Mouse (Mus musculus): ENCODE measurements around the gene Mllt11. TPM values are rescaled to one million over a fixed set of nuclear protein-coding genes. Genes with fewer than 3 reads are reported as not detected.
A peak's percentile ranks its signal among the peaks of the same experiment; 100 is the strongest.
"Not testable (repeated sequence)": the region's sequence is repeated elsewhere in the genome, so short reads cannot be mapped to it uniquely, and the experiment has no call there.

The Mllt11 gene
- total RNA-seq, 2 experiments from 2014 or later = 6.1 to 8.5 TPM

- intact Hi-C loops (cut with DNase I) = no loop called here
- no peak for DNase-seq
Observed at GRCm38 (mm10) chr3:95224295-95224694, 7.7 kb downstream of the Mllt11 start.

GRCm38 (mm10) chr3:95223041-95223440 is 8.9 kb downstream of the Mllt11 start:
- intact Hi-C loops (cut with DNase I) = no loop called here
- DNase-seq = no peak

- intact Hi-C loops (cut with DNase I) = loop anchor here (5.0 kb wide), 1 partner anchor 64 kb away; the partner anchor contains the start of genes Mindy1 and Prune1
- DNase-seq = no peak
Observed at GRCm38 (mm10) chr3:95218466-95219137, 13.4 kb downstream of the Mllt11 start.

GRCm38 (mm10) chr3:95217255-95218134 is 14.5 kb downstream of the Mllt11 start, which contains the start of gene Gabpb2:
Gene Gabpb2, minus strand, starts transcription at chr3:95217916.
- DNase-seq = peak; percentile 97 to 99
- intact Hi-C loops (cut with DNase I) = loop anchor here (1.0 to 5.0 kb wide), 4 partner anchors 11 to 75 kb away; partner anchors contain the start of genes Cdc42se1, Mindy1, Prune1 and Tnfaip8l2

- intact Hi-C loops (cut with DNase I) = loop anchor here (1.0 to 5.0 kb wide), 4 partner anchors 12 to 74 kb away; partner anchors contain the start of genes Cdc42se1, Mindy1, Prune1 and Tnfaip8l2
- DNase-seq = no peak
Observed at GRCm38 (mm10) chr3:95216655-95217254, 15.2 kb downstream of the Mllt11 start.

GRCm38 (mm10) chr3:95213609-95213975 is 18.4 kb downstream of the Mllt11 start:
- intact Hi-C loops (cut with DNase I) = no loop called here

GRCm38 (mm10) chr3:95212889-95213608 is 18.9 kb downstream of the Mllt11 start:
- DNase-seq; intact Hi-C loops (cut with DNase I): not testable (repeated sequence)

More at GRCm38 (mm10) chr3:95213609-95213975, 18.4 kb downstream of the Mllt11 start:
- DNase-seq = no peak

- intact Hi-C loops (cut with DNase I) = no loop called here
- no peak for DNase-seq
Observed at GRCm38 (mm10) chr3:95210585-95210984, 21.4 kb downstream of the Mllt11 start.

- intact Hi-C loops (cut with DNase I) = no loop called here
Observed at GRCm38 (mm10) chr3:95208286-95208685, 23.7 kb downstream of the Mllt11 start.

GRCm38 (mm10) chr3:95203880-95204279 is 28.1 kb downstream of the Mllt11 start:
- DNase-seq = no peak
- intact Hi-C loops (cut with DNase I) = no loop called here

More at GRCm38 (mm10) chr3:95208286-95208685, 23.7 kb downstream of the Mllt11 start:
- DNase-seq = no peak

- intact Hi-C loops (cut with DNase I) = no loop called here
- no peak for DNase-seq
Observed at GRCm38 (mm10) chr3:95200562-95200961, 31.4 kb downstream of the Mllt11 start.

GRCm38 (mm10) chr3:95200132-95200531 is 31.8 kb downstream of the Mllt11 start:
- intact Hi-C loops (cut with DNase I) = no loop called here
- DNase-seq = no peak

- DNase-seq = no peak
- intact Hi-C loops (cut with DNase I) = no loop called here
Observed at GRCm38 (mm10) chr3:95199101-95199500, 32.9 kb downstream of the Mllt11 start.

GRCm38 (mm10) chr3:95195772-95196171 is 36.2 kb downstream of the Mllt11 start:
- intact Hi-C loops (cut with DNase I) = no loop called here
- no peak for DNase-seq

GRCm38 (mm10) chr3:95194721-95195135 is 37.2 kb downstream of the Mllt11 start:
- intact Hi-C loops (cut with DNase I) = no loop called here
- DNase-seq = no peak

GRCm38 (mm10) chr3:95186888-95187287 is 45.1 kb downstream of the Mllt11 start:
- no peak for DNase-seq
- intact Hi-C loops (cut with DNase I) = no loop called here

- DNase-seq = no peak
- intact Hi-C loops (cut with DNase I) = no loop called here
Observed at GRCm38 (mm10) chr3:95186100-95186499, 45.9 kb downstream of the Mllt11 start.

- intact Hi-C loops (cut with DNase I) = no loop called here
- no peak for DNase-seq
Observed at GRCm38 (mm10) chr3:95184796-95185577, 47.0 kb downstream of the Mllt11 start.

GRCm38 (mm10) chr3:95181841-95182240 is 50.1 kb downstream of the Mllt11 start:
- intact Hi-C loops (cut with DNase I) = no loop called here
- DNase-seq = no peak

Measured in heart, postnatal 36 days (tissue).